In genomic region chr6:40476132-40476531, GRCm38 (mm10) we compare ENCODE assay signal across 35 mouse cellular contexts. TPM values are rescaled to one million over a fixed set of nuclear protein-coding genes. Genes with fewer than 3 reads are reported as not detected.
"Had no signal": no experiment of that assay in that cellular context is flagged by ENCODE, and none has a peak within 500 bp of the region (broad histone marks: within the 10 kb centered on the region; RNA-seq: fewer than 3 reads in every experiment).

No protein-coding gene starts in this region.

- H3K4me2 ChIP-seq: liver, embryonic 13.5 days; midbrain, embryonic 13.5 days; neural tube, embryonic 13.5 days; stomach, embryonic 15.5 days had no signal

- H3K4me3 ChIP-seq: layer of hippocampus, adult 2 months; left cerebral cortex, adult 2 months; liver, embryonic 13.5 days; megakaryocyte, embryonic 14.5 days; midbrain, embryonic 10.5 days; midbrain, embryonic 13.5 days; myocyte; neural tube, embryonic 13.5 days; stomach, embryonic 15.5 days had no signal

- H3K27me3 ChIP-seq: liver, embryonic 13.5 days; megakaryocyte, embryonic 14.5 days; midbrain, embryonic 13.5 days; neural tube, embryonic 13.5 days; stomach, embryonic 15.5 days had no signal

- DNase-seq: kidney, adult 18-20 months; kidney, postnatal 25 days; layer of hippocampus, postnatal 36 days; liver, embryonic 13.5 days; lung, adult 2 months; lung, postnatal 14 days; lung, postnatal 4 days; right cerebral cortex, adult 18-20 months; right cerebral cortex, postnatal 14 days; thymus, adult 18-20 months; thymus, postnatal 36 days had no signal

- H3K27ac ChIP-seq: kidney, postnatal 0 days; layer of hippocampus, adult 2 months; left cerebral cortex, adult 2 months; liver, embryonic 13.5 days; midbrain, embryonic 10.5 days; midbrain, embryonic 13.5 days; neural tube, embryonic 13.5 days; stomach, embryonic 15.5 days had no signal

- H3K9me3 ChIP-seq: liver, embryonic 13.5 days; midbrain, embryonic 10.5 days; midbrain, embryonic 13.5 days; neural tube, embryonic 13.5 days; stomach, embryonic 15.5 days had no signal

- H3K9ac ChIP-seq: liver, embryonic 13.5 days; midbrain, embryonic 13.5 days; neural tube, embryonic 13.5 days; stomach, embryonic 15.5 days had no signal

RNA-seq across cellular contexts. Expression of gene Tas2r137, which starts 14.9 kb away (rescaled TPM):
- total RNA-seq: layer of hippocampus, postnatal 10 days; left cerebral cortex, postnatal 10 days; monocyte, adult 5-6 weeks had no signal
- polyA plus RNA-seq: intestine, embryonic 16.5 days; kidney, embryonic 14.5 days; kidney, postnatal 0 days; large intestine, adult 2 months; limb, embryonic 11.5 days; limb, embryonic 14.5 days; liver, adult 2 months; liver, embryonic 13.5 days; liver, embryonic 16.5 days; lung, adult 2 months; lung, embryonic 16.5 days; midbrain, embryonic 10.5 days; midbrain, embryonic 16.5 days; myocyte; spleen, adult 2 months; stomach, embryonic 15.5 days; urinary bladder, adult 2 months had no signal

RNA-seq across cellular contexts. Expression of gene Tas2r108, which starts 17.2 kb away (rescaled TPM):
- total RNA-seq: layer of hippocampus, postnatal 10 days; left cerebral cortex, adult 2 months; left cerebral cortex, postnatal 10 days; left cerebral cortex, postnatal 36 days; liver, adult 2 months; monocyte, adult 5-6 weeks had no signal
- polyA plus RNA-seq: intestine, embryonic 16.5 days; kidney, embryonic 14.5 days; kidney, postnatal 0 days; large intestine, adult 2 months; liver, adult 2 months; liver, embryonic 13.5 days; liver, embryonic 16.5 days; lung, adult 2 months; lung, embryonic 16.5 days; midbrain, embryonic 10.5 days; midbrain, embryonic 13.5 days; midbrain, embryonic 16.5 days; myocyte; neural tube, embryonic 13.5 days; spleen, adult 2 months; stomach, embryonic 15.5 days; urinary bladder, adult 2 months had no signal

RNA-seq across cellular contexts. Expression of gene Wee2, which starts 37.2 kb away (rescaled TPM):
- total RNA-seq: layer of hippocampus, adult 2 months; layer of hippocampus, postnatal 10 days; liver, adult 2 months; monocyte, adult 5-6 weeks had no signal
- polyA plus RNA-seq: large intestine, adult 2 months; limb, embryonic 14.5 days; liver, adult 2 months; liver, embryonic 13.5 days; liver, embryonic 16.5 days; lung, adult 2 months; lung, embryonic 16.5 days; midbrain, embryonic 10.5 days; myocyte; spleen, adult 2 months; urinary bladder, adult 2 months had no signal
